Mouse (Mus musculus): Measurements from ENCODE around the gene Tmem184a. TPM values are rescaled to one million over a fixed set of nuclear protein-coding genes. Genes with fewer than 3 reads are reported as not detected.
A peak's percentile ranks its signal among the peaks of the same experiment; 100 is the strongest.

Tmem184a gene
- total RNA-seq, 1 experiment from 2014 or later = 0.14 TPM

DNA sequence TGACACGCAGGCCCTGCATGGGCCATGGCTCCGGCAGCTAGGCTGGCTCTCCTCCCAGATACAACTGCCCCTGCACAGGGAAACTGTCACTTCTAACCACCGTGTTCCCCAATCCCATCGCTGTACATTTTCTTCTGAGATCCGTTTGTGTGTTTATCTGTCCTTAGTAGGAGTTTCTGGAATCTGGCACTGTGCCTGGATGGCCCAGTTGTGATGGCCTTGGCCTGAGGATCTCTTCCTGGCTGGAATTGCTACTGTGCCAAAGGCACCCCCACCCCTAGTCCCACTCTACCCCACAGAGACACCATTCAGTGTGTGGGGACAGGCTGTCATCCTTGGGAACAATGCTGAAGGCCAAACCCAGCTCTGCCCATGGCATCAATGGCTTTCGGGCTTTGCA is 3.8 kb downstream of the Tmem184a start:
- ATAC-seq (replicated peaks; ENCODE audit: low read depth, poor library complexity, severe bottlenecking) = no peak

DNA sequence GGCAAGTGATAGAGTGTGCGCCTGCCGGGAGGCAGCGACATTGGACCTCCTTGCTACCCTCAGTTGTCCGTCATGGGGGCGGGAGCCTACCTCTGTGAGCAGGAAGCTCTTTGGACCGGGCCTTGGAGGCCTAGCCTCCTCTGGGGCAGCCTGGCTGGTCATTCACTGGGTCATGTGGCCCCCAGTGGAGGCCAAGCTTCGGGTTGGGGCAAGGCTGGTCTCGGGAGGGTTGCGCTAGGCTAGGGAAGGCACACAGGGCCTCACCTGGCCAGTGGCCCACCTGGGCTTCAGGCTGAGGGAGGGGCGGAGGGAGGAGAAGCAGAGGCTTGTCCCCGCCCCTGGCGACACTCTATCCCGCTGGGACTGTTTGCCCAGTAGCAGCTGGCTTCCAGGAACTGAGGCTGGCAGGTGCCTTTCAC is 5.7 kb downstream of the Tmem184a start:
- ATAC-seq (replicated peaks; ENCODE audit: low read depth, poor library complexity, severe bottlenecking) = no peak

DNA sequence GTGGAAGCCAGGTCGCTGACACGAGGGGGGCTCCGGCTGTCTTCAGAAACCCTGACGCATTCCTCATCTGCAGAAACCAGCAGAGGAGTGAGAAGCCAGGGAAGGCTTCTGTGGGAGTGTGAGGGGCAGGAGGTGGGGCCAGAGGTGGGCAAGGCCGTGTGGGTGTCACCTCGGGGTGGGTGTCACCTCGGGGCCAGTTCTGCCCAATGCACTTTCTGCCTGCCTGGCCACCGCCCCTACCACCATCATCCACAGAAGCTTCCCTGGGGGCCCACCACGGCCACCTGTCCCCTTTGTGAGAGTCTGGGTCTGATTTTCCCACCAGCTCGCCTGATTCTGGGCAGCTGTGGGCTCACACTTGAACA is 6.6 kb downstream of the Tmem184a start:
- no peak for ATAC-seq (replicated peaks; ENCODE audit: low read depth, poor library complexity, severe bottlenecking)

DNA sequence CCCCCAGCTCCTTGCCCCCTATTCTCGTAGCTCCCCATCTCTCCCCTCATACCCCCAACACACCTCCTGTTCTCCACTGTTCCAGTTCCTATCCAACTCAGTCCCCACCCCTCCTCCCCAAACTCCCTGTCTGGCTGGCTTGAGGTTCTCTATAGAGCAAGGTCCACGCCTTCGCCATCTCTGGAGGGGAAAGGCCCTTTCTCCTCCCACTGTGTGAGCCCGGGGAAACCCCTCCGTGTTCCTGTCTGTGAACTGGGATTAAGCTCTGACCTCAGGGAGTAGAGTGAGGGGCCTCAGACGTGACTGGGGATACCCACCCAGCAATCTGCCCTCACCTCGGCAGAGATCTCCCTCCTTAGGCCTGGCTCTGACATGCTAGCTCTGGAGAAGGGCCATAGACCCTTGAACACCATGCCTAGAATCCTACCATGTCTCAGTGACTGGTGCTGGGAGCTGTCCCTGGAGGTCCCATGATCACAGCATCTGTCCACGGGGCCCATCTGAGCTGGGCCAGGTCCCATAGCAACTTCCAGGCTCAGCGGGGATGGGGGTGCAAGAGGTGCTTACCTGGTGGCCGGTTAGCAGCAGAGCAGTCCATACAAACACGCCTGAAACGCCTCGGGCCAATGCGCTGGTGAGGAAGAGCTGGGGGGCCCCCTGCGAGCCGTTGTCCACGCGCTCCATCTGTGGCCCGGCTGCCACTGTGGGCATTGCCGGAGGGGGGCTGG is 7.2 kb downstream of the Tmem184a start:
- no peak for ATAC-seq (replicated peaks; ENCODE audit: low read depth, poor library complexity, severe bottlenecking)

DNA sequence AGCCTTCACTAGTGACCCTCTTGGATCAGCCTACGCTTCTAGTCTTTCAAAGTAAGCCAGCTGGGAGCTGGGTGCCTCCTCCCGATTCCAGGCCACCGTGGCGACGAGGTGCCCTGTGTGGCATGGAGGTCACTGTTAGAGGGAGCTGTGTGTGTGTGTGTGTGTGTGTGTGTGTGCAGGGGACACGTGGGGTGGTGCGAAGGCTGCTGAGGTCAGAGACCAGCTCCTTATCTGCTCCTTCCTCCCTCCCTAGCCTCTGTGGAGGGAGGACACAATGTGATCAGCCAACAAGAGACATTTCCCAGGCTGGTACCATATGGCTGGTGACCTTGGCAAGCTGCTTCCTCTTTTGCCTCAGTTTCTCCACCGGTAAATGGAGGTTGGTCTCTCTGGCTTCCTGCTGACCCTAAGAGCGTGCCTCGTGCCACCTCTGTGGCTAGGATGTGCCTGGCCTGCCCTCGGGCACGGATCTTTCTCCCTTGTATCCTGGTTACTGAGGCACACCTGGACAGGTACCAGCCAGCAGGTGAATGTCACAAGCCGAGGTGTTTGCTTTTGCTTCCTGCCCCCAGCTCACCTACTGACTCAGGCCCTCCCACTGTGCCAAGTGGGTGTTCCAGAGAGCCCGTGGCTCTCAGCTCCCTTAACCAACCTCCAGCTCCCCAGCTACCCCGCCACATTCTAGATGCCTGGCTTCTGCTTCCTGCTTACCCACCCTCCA is 7.9 kb downstream of the Tmem184a start:
- ATAC-seq (replicated peaks; ENCODE audit: low read depth, poor library complexity, severe bottlenecking) = peak; percentile 45; the same call in 1 of the 2 replicates

DNA sequence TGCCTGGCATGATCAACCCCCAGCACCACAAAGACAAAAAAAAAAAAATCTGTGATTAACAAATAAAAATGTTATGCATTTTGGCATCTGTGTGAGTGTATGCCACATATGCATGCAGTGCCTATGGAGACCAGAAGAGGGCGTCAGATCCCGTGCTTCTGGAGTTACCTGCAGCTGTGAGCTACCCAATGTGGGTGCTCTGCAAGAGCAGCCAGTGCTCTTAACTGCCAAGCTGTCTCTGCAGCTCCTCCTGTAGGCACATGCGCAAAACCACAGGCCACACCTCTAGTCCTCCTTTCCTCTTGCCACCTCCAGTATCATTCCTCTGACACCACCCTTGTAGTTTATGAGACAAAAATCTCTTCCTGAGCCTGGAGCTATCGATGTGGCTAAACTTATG is 10.3 kb downstream of the Tmem184a start:
- ATAC-seq (replicated peaks; ENCODE audit: low read depth, poor library complexity, severe bottlenecking) = peak; percentile 45

DNA sequence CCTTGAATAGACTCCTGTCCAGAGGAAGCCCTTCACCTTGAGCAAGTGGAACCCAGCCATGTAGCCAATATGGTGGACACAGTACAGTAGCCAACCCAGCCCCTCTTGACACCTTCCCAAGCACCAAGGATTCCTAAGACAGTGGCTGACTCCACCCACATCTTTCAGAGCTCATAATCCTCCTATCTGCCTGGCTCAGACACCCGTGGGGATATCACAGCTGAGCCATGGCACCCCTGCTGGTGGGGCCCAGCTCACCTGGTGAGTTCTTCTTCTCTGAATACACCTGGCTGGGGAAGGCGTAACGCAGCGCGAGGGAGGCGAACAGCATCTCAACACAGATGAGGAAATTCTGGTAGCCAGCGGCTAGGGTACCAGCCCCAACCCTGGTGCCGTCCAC is 13.8 kb downstream of the Tmem184a start:
- ATAC-seq (replicated peaks; ENCODE audit: low read depth, poor library complexity, severe bottlenecking) = no peak

DNA sequence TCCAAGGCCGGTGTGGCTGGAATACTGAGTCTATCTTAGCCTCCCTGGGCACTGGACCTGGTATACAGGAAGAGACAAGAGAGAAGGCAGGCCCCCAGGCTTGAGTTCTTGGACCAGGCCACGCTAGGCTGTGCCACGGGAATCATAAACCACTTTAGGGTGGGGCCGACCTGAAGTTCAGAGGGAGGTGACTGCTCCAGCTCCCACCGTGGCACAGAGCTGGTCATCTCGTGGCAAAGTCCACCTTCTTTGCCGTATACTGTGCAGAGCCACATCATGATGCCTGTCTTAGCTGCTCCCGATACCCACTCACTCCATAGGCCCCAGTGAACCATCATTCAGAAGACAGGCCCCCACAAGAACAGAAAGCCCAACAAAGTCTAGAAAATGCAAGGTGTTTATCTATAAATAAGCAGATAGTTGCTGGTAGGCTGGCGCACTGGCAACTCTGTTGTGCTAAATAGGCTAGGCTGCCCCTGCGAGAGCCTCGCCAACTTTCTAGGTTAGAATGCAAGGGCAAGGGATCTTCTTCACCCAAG is 15.1 kb downstream of the Tmem184a start:
- peak; percentile 19 for ATAC-seq (replicated peaks; ENCODE audit: low read depth, poor library complexity, severe bottlenecking)

DNA sequence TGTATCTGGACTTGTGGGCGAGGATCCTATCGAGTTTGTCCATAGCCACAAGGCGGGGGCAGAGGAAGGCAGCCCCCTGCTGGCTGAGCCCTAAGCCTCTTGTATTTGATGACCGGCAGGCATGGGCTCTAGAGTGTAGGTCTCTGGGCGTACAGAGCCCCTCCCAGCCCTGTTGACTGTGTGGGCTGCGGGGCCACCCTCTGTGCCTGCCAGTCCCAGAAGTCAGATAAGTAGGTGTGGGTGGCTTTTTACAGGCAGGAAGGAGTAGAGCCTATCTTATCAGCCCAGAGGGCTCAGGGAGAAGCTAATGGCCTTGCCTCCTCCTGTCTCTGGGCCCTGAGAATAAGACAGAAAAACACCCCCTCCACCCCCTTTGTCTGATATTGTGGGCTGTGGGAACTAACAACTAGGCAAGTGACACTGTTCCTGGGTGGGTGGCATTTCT is 15.6 kb downstream of the Tmem184a start:
- peak; percentile 87 for ATAC-seq (replicated peaks; ENCODE audit: low read depth, poor library complexity, severe bottlenecking)

DNA sequence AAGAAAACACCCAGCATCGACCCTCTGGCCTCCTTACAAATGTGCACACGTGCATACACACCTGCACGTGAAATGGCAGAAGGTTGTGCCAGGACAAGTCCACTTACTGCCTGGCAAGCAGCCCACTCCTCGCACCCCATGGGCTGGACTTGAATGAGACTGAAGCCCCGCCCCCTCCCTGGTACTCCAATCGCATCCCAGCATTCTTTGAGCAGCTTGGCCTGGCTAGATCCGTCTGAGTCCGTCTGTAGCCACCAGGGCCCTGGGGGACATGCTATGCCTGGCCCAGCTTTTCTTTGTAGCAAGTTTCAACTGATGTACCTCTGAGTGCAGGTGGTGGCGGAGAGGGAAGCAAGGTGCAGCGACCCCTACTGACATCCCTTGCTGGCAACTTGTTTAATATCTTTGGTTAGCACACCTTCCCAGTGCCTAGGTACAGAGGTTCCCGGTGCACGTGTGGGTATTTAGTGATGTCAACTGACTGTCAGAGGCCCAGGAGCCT is 16.1 kb downstream of the Tmem184a start:
- ATAC-seq (replicated peaks; ENCODE audit: low read depth, poor library complexity, severe bottlenecking) = peak; percentile 34

DNA sequence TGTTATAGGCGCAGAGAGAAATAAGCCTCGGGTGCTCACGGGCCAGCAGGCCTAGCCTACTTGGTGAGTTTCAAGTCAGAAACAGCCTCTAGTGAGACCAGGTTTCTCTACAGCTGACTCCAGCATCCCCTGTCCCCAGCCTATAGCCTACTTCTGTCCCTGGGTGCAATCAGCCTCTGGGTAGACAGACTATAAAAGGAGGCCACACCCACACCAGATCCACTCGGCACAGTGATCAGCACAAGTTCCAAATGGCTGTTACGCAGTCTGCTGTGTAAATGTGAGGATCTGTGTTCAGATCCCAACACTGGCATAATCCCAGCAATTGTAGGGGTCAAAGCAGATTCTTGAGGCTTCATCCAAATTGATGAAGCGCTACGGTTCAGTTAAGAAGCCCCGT is 16.6 kb downstream of the Tmem184a start:
- ATAC-seq (replicated peaks; ENCODE audit: low read depth, poor library complexity, severe bottlenecking) = no peak

DNA sequence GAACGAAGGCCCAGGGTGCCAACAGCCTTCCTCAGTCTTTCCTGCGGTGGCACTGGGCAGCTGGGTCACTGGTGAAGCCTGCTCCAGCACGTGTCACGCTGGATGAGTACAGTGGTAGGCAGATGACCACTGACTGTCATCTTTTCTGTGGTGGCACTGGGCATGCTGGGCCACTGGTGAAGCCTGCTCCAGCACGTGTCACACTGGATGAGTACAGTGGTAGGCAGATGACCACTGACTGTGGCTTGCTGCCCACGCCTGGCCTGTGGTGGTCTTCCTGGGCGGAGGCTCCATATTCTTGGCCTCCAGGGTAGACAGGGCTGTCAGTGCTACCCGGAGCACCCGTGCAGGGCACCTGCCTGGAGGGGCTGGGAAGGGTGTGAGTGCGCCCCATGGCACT is 17.8 kb downstream of the Tmem184a start:
- no peak for ATAC-seq (replicated peaks; ENCODE audit: low read depth, poor library complexity, severe bottlenecking)

DNA sequence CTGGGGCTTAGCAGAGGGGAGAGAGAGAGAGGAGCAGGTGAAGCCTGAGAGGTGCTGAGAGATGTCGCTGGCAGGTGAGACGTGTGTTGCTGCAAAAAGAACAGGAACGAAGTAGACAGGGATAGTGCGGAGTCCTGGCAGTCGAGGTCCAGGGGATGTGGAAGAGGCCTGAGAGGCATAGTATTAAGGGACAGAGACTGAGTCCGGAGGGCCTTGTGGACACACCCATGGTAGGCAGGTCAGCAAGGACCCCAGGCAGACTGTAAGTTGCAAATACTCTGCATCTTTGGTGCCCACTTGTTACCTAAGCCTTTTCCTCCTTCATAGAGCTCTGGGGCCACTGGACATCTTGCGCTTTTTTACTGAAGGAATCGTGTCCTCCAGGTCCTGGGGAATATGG is 18.5 kb downstream of the Tmem184a start:
- no peak for ATAC-seq (replicated peaks; ENCODE audit: low read depth, poor library complexity, severe bottlenecking)

DNA sequence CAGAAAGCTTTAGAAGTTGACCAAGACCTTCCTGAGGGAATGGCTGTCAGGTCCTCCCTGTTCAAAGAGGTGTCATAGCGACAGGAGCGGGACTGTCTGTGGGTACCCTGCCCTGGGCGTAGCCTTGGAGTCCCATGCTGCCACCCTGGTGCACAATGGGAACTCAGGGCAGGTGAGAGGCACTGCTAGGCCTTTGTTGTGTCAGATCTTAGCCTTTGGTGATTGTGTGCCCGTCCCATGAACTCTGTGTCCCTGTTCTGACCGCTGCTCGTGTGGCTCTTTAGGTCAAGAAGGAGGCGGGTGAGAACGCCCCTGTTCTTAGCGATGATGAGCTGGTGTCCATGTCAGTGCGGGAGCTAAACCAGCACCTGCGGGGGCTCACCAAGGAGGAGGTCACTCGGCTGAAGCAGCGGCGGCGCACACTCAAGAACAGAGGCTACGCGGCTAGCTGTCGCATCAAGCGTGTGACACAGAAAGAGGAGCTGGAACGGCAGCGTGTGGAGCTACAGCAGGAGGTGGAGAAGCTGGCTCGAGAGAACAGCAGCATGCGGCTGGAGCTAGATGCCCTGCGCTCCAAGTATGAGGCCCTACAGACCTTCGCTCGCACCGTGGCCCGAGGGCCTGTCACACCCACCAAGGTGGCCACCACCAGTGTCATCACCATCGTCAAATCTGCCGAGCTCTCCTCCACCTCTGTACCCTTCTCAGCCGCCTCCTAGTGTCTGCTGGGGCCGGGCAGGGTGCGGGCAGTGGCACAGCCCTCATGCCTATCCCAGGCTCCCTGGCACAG is 19.7 kb downstream of the Tmem184a start:
- ATAC-seq (replicated peaks; ENCODE audit: low read depth, poor library complexity, severe bottlenecking) = no peak

DNA sequence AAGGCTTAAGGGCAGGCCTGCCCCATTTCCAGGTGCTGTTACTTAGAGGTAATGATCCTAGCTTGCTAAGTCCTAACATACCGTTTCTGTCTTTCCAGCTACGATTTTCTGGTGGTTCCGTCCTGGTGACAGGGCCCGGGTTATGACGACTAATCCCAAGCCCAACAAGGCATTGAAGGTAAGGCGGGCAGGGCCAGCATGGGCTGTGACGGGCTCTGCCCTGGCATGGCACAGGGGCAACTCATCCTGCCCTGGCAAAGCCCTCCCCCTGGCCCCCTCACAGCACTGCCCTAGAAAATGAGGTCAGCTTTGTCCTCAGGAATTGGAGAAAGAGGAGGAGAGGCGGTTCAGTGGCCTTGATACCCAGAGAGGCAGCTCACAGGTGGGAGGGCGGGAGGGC is 20.7 kb downstream of the Tmem184a start:
- no peak for ATAC-seq (replicated peaks; ENCODE audit: low read depth, poor library complexity, severe bottlenecking)

DNA sequence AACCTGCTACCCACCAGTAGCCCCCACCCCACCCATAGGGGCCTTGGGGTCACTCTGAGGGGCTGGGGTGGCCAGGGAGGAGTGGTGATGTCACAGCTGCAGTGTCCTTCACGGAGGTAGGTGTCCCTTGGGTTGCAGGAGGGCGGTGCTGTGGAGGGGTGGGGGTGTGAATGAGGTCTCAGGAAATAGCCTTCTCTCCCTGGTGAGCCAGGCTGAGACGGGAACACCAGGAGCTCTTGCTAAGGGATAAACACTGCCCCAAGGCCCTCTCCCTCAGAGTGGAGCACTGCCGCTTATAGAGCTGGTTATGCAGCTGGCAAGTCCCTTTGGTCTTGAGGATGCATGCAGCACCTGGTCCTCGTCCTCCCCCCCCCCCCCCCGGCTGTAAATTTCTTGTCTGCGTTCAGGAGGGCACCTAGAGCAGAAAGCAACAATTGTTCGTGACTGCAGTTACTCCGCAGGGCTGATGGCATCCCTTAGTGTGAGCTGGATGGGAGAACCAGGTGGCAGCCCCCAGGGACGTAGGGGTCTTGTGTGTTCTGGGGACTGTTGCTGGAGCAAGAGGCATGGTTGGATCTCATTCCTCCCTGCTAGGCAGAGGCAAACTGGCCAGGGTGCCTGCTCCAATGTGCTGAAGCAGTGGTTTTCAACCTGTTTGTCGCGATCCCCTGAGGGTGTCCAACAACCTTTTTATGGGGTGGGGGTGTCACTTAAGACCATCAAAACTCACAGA is 21.4 kb downstream of the Tmem184a start:
- ATAC-seq (replicated peaks; ENCODE audit: low read depth, poor library complexity, severe bottlenecking) = no peak

DNA sequence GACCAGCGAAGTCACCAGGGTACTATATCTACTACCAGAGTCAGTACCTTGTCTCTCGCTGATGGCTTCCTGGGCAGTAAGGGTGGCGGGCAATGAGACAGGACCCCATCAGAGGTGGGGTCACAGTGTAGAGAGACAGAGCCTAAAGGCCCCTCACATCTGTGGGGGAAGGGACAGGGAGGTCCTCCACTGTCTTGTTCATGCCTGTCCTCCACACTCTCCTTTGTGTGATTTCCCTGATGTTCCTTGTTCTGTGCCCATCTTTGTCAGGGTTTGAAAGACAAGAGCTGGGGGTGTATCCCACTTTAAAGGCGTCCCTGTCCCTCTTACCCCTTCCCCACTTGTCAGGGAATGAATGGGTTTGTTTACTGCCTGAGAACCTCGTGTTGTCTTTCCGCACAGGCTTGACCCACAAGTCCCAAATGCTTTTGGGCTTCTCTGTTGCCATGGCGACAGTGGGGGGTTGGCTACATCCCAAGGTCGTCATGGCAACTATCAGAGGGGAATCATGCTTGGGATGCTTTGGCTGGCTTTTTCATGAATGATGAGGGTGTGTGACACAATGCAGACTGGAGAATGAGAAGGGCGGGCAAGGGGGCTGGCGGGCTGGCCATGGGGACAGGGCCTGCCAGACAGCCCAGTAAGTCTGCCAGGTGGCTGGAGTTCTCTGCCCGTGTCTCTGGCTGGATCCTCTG is 22.1 kb downstream of the Tmem184a start:
- ATAC-seq (replicated peaks; ENCODE audit: low read depth, poor library complexity, severe bottlenecking) = no peak

DNA sequence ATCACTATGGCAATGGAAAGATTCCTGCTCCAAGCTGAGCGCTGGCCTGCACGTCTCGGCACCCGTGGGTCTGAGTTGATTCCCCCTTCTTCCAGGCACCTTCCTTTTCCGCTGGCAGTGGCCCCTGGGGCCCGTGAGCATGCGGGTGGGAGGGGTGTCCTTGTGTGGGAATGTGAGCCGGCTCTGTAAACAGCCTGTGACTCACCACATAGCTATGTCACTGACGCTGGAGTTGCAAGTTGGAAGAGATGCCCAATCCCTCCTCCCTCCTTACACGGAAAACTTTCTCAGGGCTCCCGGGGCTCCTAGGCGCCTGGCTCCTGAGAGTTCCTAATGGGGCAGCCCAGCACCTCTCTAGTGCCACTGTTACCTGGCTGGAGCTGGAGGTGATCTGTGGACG is 22.8 kb downstream of the Tmem184a start:
- no peak for ATAC-seq (replicated peaks; ENCODE audit: low read depth, poor library complexity, severe bottlenecking)

DNA sequence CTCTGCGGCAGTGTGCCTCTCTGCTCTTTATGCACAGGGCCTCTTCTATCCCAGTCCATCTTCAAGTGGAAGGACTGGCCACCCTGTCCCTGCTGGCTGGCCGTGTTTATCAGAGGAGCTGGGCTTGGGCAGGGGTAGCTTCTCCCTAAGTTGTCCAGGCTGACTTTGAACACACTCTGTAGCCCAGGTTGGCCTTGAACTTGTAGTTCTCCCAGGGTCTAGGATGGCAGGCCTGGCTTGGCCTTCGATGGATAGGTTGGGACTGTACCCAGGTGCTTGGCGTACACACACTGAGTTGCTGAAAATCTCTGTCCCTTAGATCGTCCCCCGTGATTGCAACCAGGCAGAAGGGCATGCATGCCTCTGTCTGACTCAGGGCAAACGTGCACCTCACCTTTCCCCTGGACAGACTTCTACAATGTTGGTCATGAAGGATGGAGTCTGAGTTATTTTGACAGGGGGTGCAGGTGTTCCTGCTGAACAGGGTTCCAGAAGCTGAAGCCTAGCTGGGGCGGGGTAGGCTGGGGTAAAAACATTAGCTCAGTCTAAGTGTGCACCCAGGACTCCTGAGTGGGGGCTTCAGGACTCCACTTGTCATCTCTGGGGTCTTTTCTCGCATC is 23.6 kb downstream of the Tmem184a start:
- no peak for ATAC-seq (replicated peaks; ENCODE audit: low read depth, poor library complexity, severe bottlenecking)

All from common myeloid progenitor, adult 5-6 weeks (primary cell).